Mouse (Mus musculus) mature B cell (primary cell): ENCODE measurements around the gene Cryba4.

Experiments
- in situ Hi-C: fragments of 300-500 bp; cut with MboI; formaldehyde crosslinking; loops from 2 replicates; pipeline ENCODE4 v1.14.3; 2019

The Cryba4 gene

DNA sequence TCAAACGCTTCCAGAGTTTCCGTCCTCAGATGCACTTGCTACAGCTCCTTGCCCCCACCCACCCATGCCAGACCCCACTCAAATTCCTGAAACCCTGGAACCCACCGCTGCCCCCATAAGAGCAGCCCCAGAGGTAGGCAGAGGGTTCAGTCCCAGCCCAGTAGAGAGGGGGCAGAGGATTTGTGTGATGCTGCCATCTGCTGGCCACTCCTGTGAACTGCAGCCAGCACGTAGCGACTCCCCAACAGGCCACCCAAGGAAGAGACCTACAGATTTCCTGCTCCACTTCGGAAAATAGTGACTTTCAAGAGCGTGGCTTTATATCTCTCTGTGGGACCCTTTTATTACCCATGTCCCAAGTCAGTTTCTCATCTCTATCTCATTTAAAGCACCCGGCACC lies 42.2 kb downstream of the Cryba4 start:
- in situ Hi-C loops = no loop called here

DNA sequence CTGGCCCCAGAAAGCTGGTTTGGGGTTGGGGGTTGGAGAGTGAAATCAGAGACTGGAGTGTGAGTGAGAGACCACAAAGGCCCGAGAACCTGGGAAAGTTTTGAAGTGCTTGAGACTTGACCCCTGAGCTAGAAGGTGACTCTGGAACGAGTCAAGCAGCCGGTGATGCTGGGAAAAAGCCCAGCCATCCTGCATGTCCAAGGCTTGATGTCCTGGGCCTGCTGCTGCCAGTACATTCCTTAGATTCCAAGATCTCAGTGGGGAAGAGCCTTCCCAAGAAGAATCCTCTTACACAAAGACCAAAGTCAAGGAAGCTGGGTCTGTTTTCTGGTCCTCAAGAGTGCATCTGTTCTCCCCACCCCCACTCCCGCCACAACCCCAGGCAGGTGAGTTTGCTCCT lies 44.0 kb downstream of the Cryba4 start:
- in situ Hi-C loops = no loop called here

DNA sequence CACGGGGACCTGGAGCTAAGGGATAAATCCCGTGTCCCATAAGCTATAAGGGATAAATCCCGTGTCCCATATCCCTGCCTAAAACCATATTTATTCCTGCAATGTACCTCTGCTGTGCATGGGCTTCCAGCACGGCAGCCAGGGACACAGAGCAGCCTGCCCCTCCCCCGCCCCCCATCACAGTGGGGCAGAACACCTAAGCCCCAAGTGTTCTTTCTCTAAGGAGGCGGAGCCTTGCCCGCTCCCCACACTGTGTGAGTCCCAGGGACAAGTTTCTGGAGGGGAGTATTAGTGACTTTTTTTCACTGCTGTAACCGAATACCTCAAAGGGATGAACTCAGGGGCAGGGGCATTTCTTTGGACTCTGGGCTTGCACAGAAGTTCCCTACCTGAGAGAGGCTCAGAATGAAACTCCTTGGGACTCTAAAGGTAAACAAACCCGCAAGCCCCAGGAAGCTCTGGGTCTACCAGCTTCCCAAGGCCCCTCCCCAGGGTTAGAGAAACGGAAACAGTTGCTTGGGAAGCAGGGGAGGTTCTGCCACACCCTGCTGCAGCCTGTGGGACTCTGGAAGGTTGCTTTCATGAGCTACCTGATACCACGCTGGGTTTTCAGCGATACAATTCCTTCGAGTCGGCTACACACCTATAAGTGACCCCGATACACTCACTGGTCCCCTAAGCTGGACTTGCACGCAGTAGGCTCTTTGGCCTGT lies 45.6 kb downstream of the Cryba4 start:
- in situ Hi-C loops = no loop called here

DNA sequence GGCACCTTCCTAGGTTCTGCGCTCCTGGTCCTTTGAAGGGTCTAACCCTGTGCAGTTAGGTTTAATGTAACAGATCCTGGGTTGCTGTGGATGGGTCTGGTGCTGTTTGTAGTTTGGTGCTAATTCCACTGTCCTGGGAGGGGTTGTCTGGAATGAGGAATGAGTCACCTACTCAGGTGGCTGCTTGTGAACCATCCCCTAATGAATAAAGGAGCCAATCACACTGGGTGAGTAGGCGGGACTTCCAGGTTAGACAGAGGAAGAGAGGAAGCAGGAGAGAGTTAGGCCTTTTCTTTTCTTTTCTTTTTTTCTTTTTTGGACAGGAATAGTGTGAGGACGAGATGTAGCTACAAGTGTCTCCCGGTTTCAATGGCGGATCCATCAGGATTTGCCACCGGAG lies 52.7 kb downstream of the Cryba4 start:
- in situ Hi-C loops = no loop called here
